Mouse (Mus musculus) fat pad, adult 2 months (tissue): ENCODE results near the gene Rln3.

Experiments used
- DNase-seq: peaks from one replicate; pipeline ENCODE4 v3.0.0-alpha.2; 2011; ENCODE audit warnings: low read depth, low spot score; ENCODE audit errors: extremely low read depth

The Rln3 gene

DNA sequence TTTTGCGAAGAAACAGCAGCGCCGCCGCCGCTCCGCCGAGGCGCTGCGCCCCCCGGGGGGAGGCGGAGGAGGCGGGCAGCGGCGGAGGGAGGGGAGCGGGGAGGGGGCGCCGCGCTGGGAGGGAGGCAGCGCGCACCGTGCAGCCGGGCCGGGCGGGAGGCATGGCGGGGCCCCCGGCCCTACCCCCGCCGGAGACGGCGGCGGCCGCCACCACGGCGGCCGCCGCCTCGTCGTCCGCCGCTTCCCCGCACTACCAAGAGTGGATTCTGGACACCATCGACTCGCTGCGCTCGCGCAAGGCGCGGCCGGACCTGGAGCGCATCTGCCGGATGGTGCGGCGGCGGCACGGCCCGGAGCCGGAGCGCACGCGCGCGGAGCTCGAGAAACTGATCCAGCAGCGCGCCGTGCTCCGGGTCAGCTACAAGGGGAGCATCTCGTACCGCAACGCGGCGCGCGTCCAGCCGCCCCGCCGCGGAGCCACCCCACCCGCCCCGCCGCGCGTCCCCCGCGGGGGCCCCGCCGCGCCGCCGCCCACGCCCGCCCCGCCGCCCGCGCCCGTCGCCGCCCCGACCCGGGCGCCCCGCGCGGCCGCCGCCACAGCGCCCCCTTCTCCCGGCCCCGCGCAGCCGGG, 47.2 kb downstream of the Rln3 start, which contains the start of gene Samd1:
TSS of gene Samd1 (plus strand) at position 162 of the 631 bp plus-strand sequence.
- no peak for DNase-seq

DNA sequence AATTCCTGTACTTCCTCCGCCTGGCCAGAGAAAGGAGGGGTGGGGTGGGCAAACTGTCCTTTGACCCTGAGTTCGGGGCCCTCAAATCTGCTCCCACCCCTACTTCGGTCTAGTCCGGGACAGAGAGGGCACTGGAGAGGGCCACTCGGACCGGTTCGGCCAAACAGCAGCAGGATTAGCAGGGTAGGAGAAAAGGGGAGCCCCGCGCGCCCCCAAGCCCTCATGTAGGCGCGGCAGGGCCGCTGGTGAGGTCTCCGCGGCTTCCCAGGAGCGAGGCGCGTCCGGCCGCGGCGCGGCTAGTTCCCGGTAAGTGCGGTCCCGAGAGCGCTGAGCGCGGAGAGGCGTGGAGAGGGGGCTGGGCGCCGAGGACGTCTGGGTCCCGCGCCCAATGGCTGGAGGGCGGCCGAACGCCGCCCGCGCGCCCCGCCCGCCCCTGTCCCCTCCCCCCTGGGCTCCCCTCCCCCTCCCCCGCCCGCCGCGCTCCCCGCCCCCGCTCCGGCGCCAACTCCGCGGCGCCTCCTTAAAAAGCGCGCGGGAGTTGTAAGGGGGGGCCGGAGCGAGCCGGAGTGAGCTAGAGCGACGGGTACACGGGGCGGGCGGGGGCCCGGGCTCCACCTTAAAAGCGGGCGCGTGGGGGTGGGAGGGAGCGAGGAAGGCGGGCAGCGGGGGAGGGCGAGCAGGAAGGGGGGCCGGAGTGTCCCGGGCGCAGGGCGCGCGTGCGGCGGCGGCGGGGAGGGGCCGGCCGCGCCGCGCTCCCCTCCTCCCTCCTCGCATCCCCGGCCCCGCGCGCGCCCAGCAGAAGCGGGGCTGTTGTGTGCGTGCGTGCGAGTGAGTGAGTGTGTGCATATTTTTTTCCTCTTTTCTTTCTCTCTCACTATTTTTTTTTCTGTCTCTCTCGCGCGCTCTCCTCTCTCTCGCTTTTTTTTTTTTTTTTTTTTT, 48.0 kb downstream of the Rln3 start:
- no peak for DNase-seq

DNA sequence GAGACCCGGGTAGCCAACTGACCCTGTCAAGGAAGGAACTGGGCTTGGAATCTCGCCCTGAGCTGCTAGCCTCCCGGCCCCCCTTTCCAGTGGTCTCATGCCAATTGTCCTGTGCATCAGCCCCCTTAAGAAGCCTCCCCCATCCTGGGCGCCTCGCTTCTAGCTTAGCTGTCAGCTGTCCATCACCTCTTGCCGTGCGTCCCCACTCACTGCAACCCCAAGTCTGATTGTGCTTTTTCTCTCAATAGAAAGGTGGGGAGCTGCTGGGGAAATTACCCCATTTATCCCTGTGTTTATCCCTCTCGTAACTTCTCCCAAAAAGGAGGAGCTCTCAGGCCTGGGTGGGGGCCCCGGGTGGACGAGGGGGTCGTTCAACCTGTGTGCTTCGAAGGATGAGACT, 48.8 kb downstream of the Rln3 start:
- no peak for DNase-seq

DNA sequence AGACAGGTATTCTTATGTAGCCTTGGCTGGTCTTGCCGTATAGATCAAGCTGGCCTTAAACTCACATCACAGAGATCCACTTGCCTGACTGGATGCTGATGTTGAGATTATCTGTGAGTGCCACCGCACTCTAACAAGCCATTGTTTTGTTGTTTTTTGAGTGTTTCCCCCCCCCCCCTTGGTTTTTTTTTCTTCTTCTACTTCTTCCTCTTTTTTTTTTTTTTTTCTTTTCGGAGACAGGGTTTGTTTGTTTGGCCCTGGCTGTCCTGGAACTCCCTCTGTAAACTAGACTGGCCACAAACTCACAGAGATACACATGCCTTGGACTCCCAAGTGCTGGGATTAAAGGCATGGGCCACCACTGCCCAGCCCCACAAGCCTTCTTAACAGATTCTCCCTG, 50.8 kb downstream of the Rln3 start:
- DNase-seq: no peak
